Mouse (Mus musculus) testis, adult 10 weeks (tissue): ENCODE data around the gene Pcsk1. TPM values are rescaled to one million over a fixed set of nuclear protein-coding genes. Genes with fewer than 3 reads are reported as not detected.

Source experiments
- polyA plus RNA-seq: library from polyadenylated mRNA; stranded (reverse); fragments of 350-450 nt; fragmentation: Illumina TruSeq; extraction: RNeasy Lipid Tissue Mini Kit (QIAGEN cat#74804); gene quantifications from one replicate; pipeline ENCODE4 v1.2.3, GENCODE M21; 2014; ENCODE audit warnings: low read depth, low replicate concordance

Gene Pcsk1
- polyA plus RNA-seq = 0.84 TPM

DNA sequence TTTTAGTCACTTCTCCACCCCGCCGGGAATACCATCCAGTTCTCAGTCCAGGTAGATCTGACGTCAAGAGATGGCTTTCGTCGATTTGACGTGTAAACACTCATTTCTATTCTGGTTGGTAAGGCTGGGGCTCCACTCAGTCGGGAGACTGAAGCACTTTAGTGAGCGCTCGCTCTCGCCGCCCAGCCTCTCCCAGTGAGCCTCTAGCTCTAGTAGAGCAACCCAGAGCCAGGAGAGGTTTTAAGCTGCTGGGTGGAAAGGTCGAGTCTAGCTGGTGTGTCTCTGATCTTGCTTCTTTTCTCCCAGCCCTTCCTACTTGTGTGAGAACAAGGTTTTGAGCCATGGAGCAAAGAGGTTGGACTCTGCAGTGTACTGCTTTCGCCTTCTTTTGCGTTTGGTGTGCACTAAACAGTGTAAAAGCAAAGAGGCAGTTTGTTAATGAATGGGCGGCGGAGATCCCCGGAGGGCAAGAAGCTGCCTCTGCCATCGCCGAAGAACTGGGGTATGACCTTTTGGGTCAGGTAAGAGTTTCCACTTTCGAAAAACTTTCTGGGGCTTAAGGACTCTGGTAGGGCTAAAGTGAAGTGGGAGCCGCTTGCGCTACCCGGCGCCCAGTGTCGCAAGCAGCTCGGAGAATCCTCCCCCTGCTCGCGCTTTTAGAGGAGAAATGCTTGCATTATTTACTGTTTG is at the start of gene Pcsk1:
Gene Pcsk1 (plus strand): TSS at position 106 of the 690 bp plus-strand sequence.

